Mouse (Mus musculus) forebrain, embryonic 15.5 days (tissue): ENCODE measurements around the gene Slco3a1. TPM values are rescaled to one million over a fixed set of nuclear protein-coding genes. Genes with fewer than 3 reads are reported as not detected.

Experiments used
- ATAC-seq: fragments of 200-750 bp; cut with Nextera tagmentation; replicated peaks from 2 replicates; pipeline ENCODE4 v1.8.0; 2017; ENCODE audit warnings: mild to moderate bottlenecking, moderate TSS enrichment, moderate library complexity
- H3K27ac ChIP-seq: fragments of 300-500 bp; sonication (generic); replicated peaks from 2 replicates; pipeline ENCODE4 v1.5.1; 2015; ENCODE audit warnings: mild to moderate bottlenecking, inconsistent platforms
- H3K27me3 ChIP-seq: fragments of 300-500 bp; sonication (generic); 2 replicates; pipeline ENCODE4 v1.6.1; 2015; ENCODE audit warnings: inconsistent platforms
- H3K36me3 ChIP-seq: fragments of 300-500 bp; sonication (generic); 2 replicates; pipeline ENCODE4 v1.6.1; 2015; ENCODE audit warnings: mild to moderate bottlenecking, inconsistent platforms
- H3K4me1 ChIP-seq: fragments of 300-500 bp; sonication (generic); 2 replicates; pipeline ENCODE4 v1.6.1; 2015; ENCODE audit warnings: inconsistent platforms
- H3K4me2 ChIP-seq: fragments of 300-500 bp; sonication (generic); replicated peaks from 2 replicates; pipeline ENCODE4 v1.6.1; 2015; ENCODE audit warnings: mild to moderate bottlenecking, inconsistent platforms
- H3K4me3 ChIP-seq: fragments of 300-500 bp; sonication (generic); 2 replicates; pipeline ENCODE4 v1.5.1; 2015; ENCODE audit warnings: mild to moderate bottlenecking, inconsistent platforms
- H3K9ac ChIP-seq: fragments of 300-500 bp; sonication (generic); replicated peaks from 2 replicates; pipeline ENCODE4 v1.6.1; 2015; ENCODE audit warnings: mild to moderate bottlenecking, inconsistent platforms
- H3K9me3 ChIP-seq: fragments of 300-500 bp; sonication (generic); 2 replicates; pipeline ENCODE4 v1.6.1; 2016; ENCODE audit warnings: inconsistent platforms
- WGBS: fragments of 180-500 bp; shearing (Covaris S2); methylation state at CpG from one replicate; pipeline ENCODE4 v1.1.7; 2015; ENCODE audit warnings: mixed read lengths; 5-methylcytosine and 5-hydroxymethylcytosine counted together
- polyA plus RNA-seq: library from polyadenylated mRNA; unstranded; fragments of >200 nt; fragmentation: Nextera tagmentation; extraction: Ambion mirVana; gene quantifications from 2 replicates; pipeline ENCODE4 v1.2.1, GENCODE M21; 2015

Gene Slco3a1
- polyA plus RNA-seq, 1 experiment from 2014 or later = 21.1 TPM

- H3K4me3 ChIP-seq = no peak overlapping the region
- no peak for ATAC-seq
- no peak overlapping the region for H3K4me2 ChIP-seq
- 0 out of 2 replicates have a peak, but pooled peaks cover 6% of the 10 kb centered on the region for H3K4me1 ChIP-seq
- H3K27ac ChIP-seq = no peak overlapping the region
- no peaks in the 10 kb centered on the region for H3K9me3 ChIP-seq
- H3K27me3 ChIP-seq = no peaks in the 10 kb centered on the region
- H3K9ac ChIP-seq = no peak overlapping the region
- 74% methylated on average over 2 of the region's 2 CpGs for WGBS
- H3K36me3 ChIP-seq = no peaks in the 10 kb centered on the region
Observed at GRCm38 (mm10) chr7:74525586-74525985, 29.0 kb downstream of the Slco3a1 start.

- no peak overlapping the region for H3K4me3 ChIP-seq
- H3K4me2 ChIP-seq = no peak overlapping the region
- no peak overlapping the region for H3K9ac ChIP-seq
- H3K27ac ChIP-seq = no peak overlapping the region
- no peaks in the 10 kb centered on the region for H3K36me3 ChIP-seq
- ATAC-seq = no peak
- 0 out of 2 replicates have a peak, but pooled peaks cover 6% of the 10 kb centered on the region for H3K4me1 ChIP-seq
- no peaks in the 10 kb centered on the region for H3K27me3 ChIP-seq
- no peaks in the 10 kb centered on the region for H3K9me3 ChIP-seq
- 91% methylated on average over 8 of the region's 8 CpGs for WGBS
Observed at GRCm38 (mm10) chr7:74524188-74524971, 30.2 kb downstream of the Slco3a1 start.

GRCm38 (mm10) chr7:74523086-74523485 lies 31.5 kb downstream of the Slco3a1 start:
- Histone ChIP-seq H3K9me3 (no peaks in the 10 kb centered on the region), H3K9ac (no peak overlapping the region), H3K27ac (no peak overlapping the region), H3K27me3 (no peaks in the 10 kb centered on the region), H3K4me2 (no peak overlapping the region), H3K4me1 (0 out of 2 replicates have a peak, but pooled peaks cover 6% of the 10 kb centered on the region), H3K4me3 (no peak overlapping the region), H3K36me3 (no peaks in the 10 kb centered on the region)
- ATAC-seq = no peak
- WGBS = 58% methylated on average over 4 of the region's 4 CpGs

GRCm38 (mm10) chr7:74522260-74522659 lies 32.3 kb downstream of the Slco3a1 start:
- WGBS = 78% methylated on average over 4 of the region's 4 CpGs
- H3K27me3 ChIP-seq = no peaks in the 10 kb centered on the region
- H3K4me3 ChIP-seq = no peak overlapping the region
- H3K36me3 ChIP-seq = no peaks in the 10 kb centered on the region
- no peak overlapping the region for H3K4me2 ChIP-seq
- H3K4me1 ChIP-seq = 0 out of 2 replicates have a peak, but pooled peaks cover 6% of the 10 kb centered on the region
- H3K9me3 ChIP-seq = no peaks in the 10 kb centered on the region
- no peak overlapping the region for H3K9ac ChIP-seq
- no peak overlapping the region for H3K27ac ChIP-seq
- no peak for ATAC-seq

- Histone ChIP-seq H3K4me2 (no peak overlapping the region), H3K9ac (no peak overlapping the region), H3K36me3 (no peaks in the 10 kb centered on the region), H3K4me3 (no peak overlapping the region), H3K27ac (no peak overlapping the region), H3K4me1 (0 out of 2 replicates have a peak, but pooled peaks cover 6% of the 10 kb centered on the region), H3K27me3 (no peaks in the 10 kb centered on the region), H3K9me3 (no peaks in the 10 kb centered on the region)
- ATAC-seq = no peak
- 83% methylated on average over 6 of the region's 6 CpGs for WGBS
Observed at GRCm38 (mm10) chr7:74519386-74519785, 35.2 kb downstream of the Slco3a1 start.

GRCm38 (mm10) chr7:74518776-74519175 lies 35.8 kb downstream of the Slco3a1 start:
- WGBS = 98% methylated on average over 1 of the region's 1 CpGs
- Histone ChIP-seq H3K27ac (no peak overlapping the region), H3K4me3 (no peak overlapping the region), H3K9me3 (no peaks in the 10 kb centered on the region), H3K4me2 (no peak overlapping the region), H3K9ac (no peak overlapping the region), H3K27me3 (no peaks in the 10 kb centered on the region), H3K4me1 (0 out of 2 replicates have a peak, but pooled peaks cover 6% of the 10 kb centered on the region), H3K36me3 (no peaks in the 10 kb centered on the region)
- ATAC-seq = no peak

GRCm38 (mm10) chr7:74518255-74518654 lies 36.3 kb downstream of the Slco3a1 start:
- WGBS = 85% methylated on average over 5 of the region's 5 CpGs
- 0 out of 2 replicates have a peak, but pooled peaks cover 6% of the 10 kb centered on the region for H3K4me1 ChIP-seq
- H3K4me3 ChIP-seq = no peak overlapping the region
- H3K36me3 ChIP-seq = no peaks in the 10 kb centered on the region
- no peak overlapping the region for H3K27ac ChIP-seq
- H3K9ac ChIP-seq = no peak overlapping the region
- no peaks in the 10 kb centered on the region for H3K9me3 ChIP-seq
- H3K4me2 ChIP-seq = no peak overlapping the region
- no peak for ATAC-seq
- H3K27me3 ChIP-seq = no peaks in the 10 kb centered on the region

- H3K27ac ChIP-seq = no peak overlapping the region
- no peaks in the 10 kb centered on the region for H3K9me3 ChIP-seq
- 79% methylated on average over 1 of the region's 1 CpGs for WGBS
- H3K36me3 ChIP-seq = no peaks in the 10 kb centered on the region
- no peak overlapping the region for H3K4me3 ChIP-seq
- no peak overlapping the region for H3K9ac ChIP-seq
- 0 out of 2 replicates have a peak, but pooled peaks have one; percentile 48 for ATAC-seq
- H3K4me1 ChIP-seq = 0 out of 2 replicates have a peak, but pooled peaks cover 3% of the 10 kb centered on the region
- H3K4me2 ChIP-seq = no peak overlapping the region
- H3K27me3 ChIP-seq = peaks cover 3% of the 10 kb centered on the region; the same call in 1 of the 2 replicates
Observed at GRCm38 (mm10) chr7:74510676-74511075, 43.9 kb downstream of the Slco3a1 start.

GRCm38 (mm10) chr7:74508205-74508604 lies 46.4 kb downstream of the Slco3a1 start:
- Histone ChIP-seq H3K27me3 (peaks cover 4% of the 10 kb centered on the region; the same call in 1 of the 2 replicates), H3K4me2 (no peak overlapping the region), H3K36me3 (no peaks in the 10 kb centered on the region), H3K9ac (no peak overlapping the region), H3K9me3 (no peaks in the 10 kb centered on the region), H3K4me1 (0 out of 2 replicates have a peak, but pooled peaks cover 3% of the 10 kb centered on the region), H3K4me3 (no peak overlapping the region), H3K27ac (no peak overlapping the region)
- 9% methylated on average over 4 of the region's 4 CpGs for WGBS
- ATAC-seq = no peak; the same call in 1 of the 2 replicates

GRCm38 (mm10) chr7:74506856-74507255 lies 47.7 kb downstream of the Slco3a1 start:
- 77% methylated on average over 5 of the region's 5 CpGs for WGBS

GRCm38 (mm10) chr7:74505635-74506034 lies 48.9 kb downstream of the Slco3a1 start:
- H3K4me3 ChIP-seq = no peak overlapping the region
- H3K4me2 ChIP-seq = no peak overlapping the region
- H3K27ac ChIP-seq = no peak overlapping the region
- H3K9ac ChIP-seq = no peak overlapping the region
- ATAC-seq = no peak
- H3K36me3 ChIP-seq = no peaks in the 10 kb centered on the region
- 0 out of 2 replicates have a peak, but pooled peaks cover 6% of the 10 kb centered on the region for H3K4me1 ChIP-seq
- no peaks in the 10 kb centered on the region for H3K9me3 ChIP-seq
- H3K27me3 ChIP-seq = 0 out of 2 replicates have a peak, but pooled peaks cover 2% of the 10 kb centered on the region
- WGBS = 56% methylated on average over 10 of the region's 10 CpGs

More at GRCm38 (mm10) chr7:74506856-74507255, 47.7 kb downstream of the Slco3a1 start:
- no peaks in the 10 kb centered on the region for H3K9me3 ChIP-seq
- H3K4me2 ChIP-seq = no peak overlapping the region
- no peak for ATAC-seq
- H3K27ac ChIP-seq = no peak overlapping the region
- no peak overlapping the region for H3K4me3 ChIP-seq
- no peaks in the 10 kb centered on the region for H3K36me3 ChIP-seq
- H3K4me1 ChIP-seq = 0 out of 2 replicates have a peak, but pooled peaks cover 3% of the 10 kb centered on the region
- H3K27me3 ChIP-seq = 0 out of 2 replicates have a peak, but pooled peaks cover 2% of the 10 kb centered on the region
- no peak overlapping the region for H3K9ac ChIP-seq

- ATAC-seq = peak; percentile 57
- no peak overlapping the region for H3K4me3 ChIP-seq
- H3K27ac ChIP-seq = no peak overlapping the region
- no peak overlapping the region for H3K4me2 ChIP-seq
- WGBS = 11% methylated on average over 10 of the region's 10 CpGs
- H3K9ac ChIP-seq = no peak overlapping the region
- peaks cover 6% of the 10 kb centered on the region; the same call in 1 of the 2 replicates for H3K27me3 ChIP-seq
- H3K36me3 ChIP-seq = no peaks in the 10 kb centered on the region
- H3K4me1 ChIP-seq = peaks cover 11% of the 10 kb centered on the region; the same call in 1 of the 2 replicates
- no peaks in the 10 kb centered on the region for H3K9me3 ChIP-seq
Observed at GRCm38 (mm10) chr7:74501187-74501586, 53.4 kb downstream of the Slco3a1 start.
